Mouse (Mus musculus): ENCODE results near the gene Fbxo7. TPM values are rescaled to one million over a fixed set of nuclear protein-coding genes. Genes with fewer than 3 reads are reported as not detected.

Gene Fbxo7
- polyA plus RNA-seq, 1 experiment: 6.9 TPM

DNA sequence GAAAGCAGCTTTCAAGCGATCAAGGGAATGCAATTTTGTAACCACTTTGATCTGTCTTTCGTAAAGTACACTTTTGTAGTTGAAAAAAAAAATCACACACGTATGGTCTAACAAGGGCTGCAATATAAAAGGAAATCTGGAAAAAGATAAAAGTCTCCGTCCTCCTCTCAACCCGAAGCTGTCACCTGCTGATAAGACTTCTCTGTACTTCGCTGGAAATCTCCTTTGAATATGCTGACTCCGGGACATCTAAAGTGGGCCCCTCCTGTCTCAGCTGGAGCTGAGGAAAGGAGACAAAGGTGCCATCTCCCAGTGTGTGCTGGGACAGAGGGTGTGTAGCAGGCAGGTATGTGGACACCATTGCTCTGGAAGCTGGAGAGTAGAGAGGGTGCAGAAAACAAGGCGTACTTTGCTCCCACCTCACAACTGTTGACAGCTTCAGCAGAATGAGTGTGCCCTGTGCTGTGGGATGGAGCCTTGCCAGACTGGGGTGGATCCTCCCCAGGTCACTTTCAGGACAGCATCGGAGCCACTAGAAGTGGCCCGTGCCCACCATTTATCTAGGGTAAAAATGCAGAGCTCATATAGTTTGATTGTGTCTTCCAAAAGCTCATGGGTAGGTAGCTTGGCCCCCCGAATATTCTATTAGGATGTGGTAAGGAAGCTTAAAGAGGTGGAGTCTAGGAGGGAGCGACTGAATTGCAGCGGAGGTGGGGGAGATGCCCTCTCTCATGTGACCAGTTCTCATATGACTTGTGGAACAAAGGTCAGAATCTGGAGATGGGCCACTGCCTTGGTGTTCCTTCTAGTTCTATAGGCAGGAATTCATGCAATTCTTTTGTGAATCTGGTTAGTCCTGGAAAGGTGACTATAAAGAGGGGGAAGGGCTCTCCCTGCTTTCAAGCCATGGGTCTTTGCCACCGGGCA is 71.6 kb downstream of the Fbxo7 start:
- no peaks in the 10 kb centered on the region for H3K36me3 ChIP-seq (ENCODE audit: control insufficient read depth, insufficient read depth)
- TF ChIP-seq SRF (IDR thresholded peaks at IDR 0.05; ENCODE audit: control insufficient read depth, insufficient read length, low read depth): no peak
- no peak overlapping the region for H3ac ChIP-seq (ENCODE audit: control insufficient read depth, insufficient read length)
- H3K4me3 ChIP-seq: no peak overlapping the region
- no peaks in the 10 kb centered on the region for H3K79me2 ChIP-seq (ENCODE audit: control insufficient read depth, insufficient read depth)
- H3K27me3 ChIP-seq (ENCODE audit: control insufficient read depth, insufficient read depth, insufficient read length): no peaks in the 10 kb centered on the region
- H3K4me2 ChIP-seq (ENCODE audit: low read depth): no peak overlapping the region

DNA sequence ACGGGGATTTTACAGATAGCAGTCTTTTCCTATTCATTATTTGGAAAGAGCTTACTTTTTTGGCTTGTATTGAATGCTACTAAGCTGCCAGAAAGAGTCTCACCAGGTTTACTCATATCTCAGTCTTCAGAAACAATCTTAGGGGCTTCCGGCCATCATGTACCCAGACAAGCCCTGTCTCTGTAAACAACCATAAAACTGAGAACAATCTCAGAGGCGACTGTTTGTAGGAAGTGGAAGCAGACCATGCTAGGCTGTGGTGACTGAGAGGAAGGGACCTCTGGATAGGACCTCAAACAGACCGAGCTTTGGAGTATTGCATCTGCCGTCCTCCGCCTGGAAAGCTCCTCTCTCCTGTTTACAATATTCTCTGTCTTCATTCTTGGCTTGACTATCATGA is 76.6 kb downstream of the Fbxo7 start:
- no peaks in the 10 kb centered on the region for H3K27me3 ChIP-seq (ENCODE audit: control insufficient read depth, insufficient read depth, insufficient read length)
- H3K4me3 ChIP-seq: no peak overlapping the region
- no peak overlapping the region for H3K4me2 ChIP-seq (ENCODE audit: low read depth)
- H3K36me3 ChIP-seq (ENCODE audit: control insufficient read depth, insufficient read depth): no peaks in the 10 kb centered on the region
- H3K79me2 ChIP-seq (ENCODE audit: control insufficient read depth, insufficient read depth): no peaks in the 10 kb centered on the region
- TF ChIP-seq POLR2A (IDR thresholded peaks at IDR 0.05; ENCODE audit: insufficient read length, low read depth): no peak
- TF ChIP-seq MAX (IDR thresholded peaks at IDR 0.05; ENCODE audit: low read depth): no peak
- no peak for TF ChIP-seq POLR2AphosphoS2 (IDR thresholded peaks at IDR 0.05; ENCODE audit: insufficient read length, low read depth)
- TF ChIP-seq CEBPB (IDR thresholded peaks at IDR 0.05; ENCODE audit: insufficient read depth, poor library complexity, severe bottlenecking): no peak
- no peak for TF ChIP-seq TCF12 (IDR thresholded peaks at IDR 0.05; ENCODE audit: insufficient read depth, poor library complexity, severe bottlenecking)
- no peak for TF ChIP-seq MYOD1 (IDR thresholded peaks at IDR 0.05; ENCODE audit: control insufficient read depth in 1 of 3, insufficient read length in 2 of 3, low read depth in 2 of 3)
- no peak for TF ChIP-seq MYOG (IDR thresholded peaks at IDR 0.05; ENCODE audit: control insufficient read depth in 1 of 3, insufficient read depth in 1 of 3, insufficient read length in 2 of 3, low read depth in 2 of 3)
- TF ChIP-seq E2F4 (IDR thresholded peaks at IDR 0.05; ENCODE audit: insufficient read depth): no peak
- TF ChIP-seq USF1 (IDR thresholded peaks at IDR 0.05; ENCODE audit: low read depth): no peak
- no peak for TF ChIP-seq REST (IDR thresholded peaks at IDR 0.05; ENCODE audit: insufficient read depth, insufficient read length)
- TF ChIP-seq SRF (IDR thresholded peaks at IDR 0.05; ENCODE audit: control insufficient read depth, insufficient read length, low read depth): no peak
- no peak for TF ChIP-seq TCF3 (IDR thresholded peaks at IDR 0.05; ENCODE audit: insufficient read length, low read depth)
- H3ac ChIP-seq (ENCODE audit: control insufficient read depth, insufficient read length): no peak overlapping the region

DNA sequence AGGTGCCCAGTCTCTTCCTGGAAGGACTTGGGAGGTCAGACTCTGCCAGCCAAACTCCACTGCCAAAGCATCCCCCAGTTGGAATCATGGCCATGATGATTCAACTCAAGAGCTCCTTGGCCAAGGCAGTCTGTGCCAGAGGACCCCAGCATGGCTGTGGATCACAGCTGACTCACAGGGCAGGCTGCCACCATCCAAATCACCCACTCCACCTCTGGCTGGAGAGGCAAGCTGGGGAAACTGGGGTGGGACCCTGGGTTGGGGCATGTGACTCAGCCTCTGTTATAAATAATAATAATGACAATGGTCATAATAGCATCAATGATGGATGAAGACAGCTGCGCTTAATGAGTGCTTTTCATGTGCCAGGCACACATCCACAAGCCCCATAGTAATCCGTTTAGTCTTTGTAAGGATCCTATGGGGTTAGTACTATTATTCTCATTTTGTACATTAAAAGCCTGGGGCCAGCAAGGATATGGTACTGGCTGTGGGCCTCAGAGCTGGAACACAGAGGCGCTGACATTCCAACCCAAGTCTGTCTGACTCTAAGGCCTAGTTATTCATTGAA is 78.6 kb downstream of the Fbxo7 start:
- no peaks in the 10 kb centered on the region for H3K79me2 ChIP-seq (ENCODE audit: control insufficient read depth, insufficient read depth)
- H3K4me2 ChIP-seq (ENCODE audit: low read depth): peak overlapping the region; percentile 48
- TF ChIP-seq CEBPB (IDR thresholded peaks at IDR 0.05; ENCODE audit: insufficient read depth, poor library complexity, severe bottlenecking) (0 out of 2 replicates have a peak, but pooled peaks have one; percentile 9), TCF12 (IDR thresholded peaks at IDR 0.05; ENCODE audit: insufficient read depth, poor library complexity, severe bottlenecking) (peak; percentile 59), SRF (IDR thresholded peaks at IDR 0.05; ENCODE audit: control insufficient read depth, insufficient read length, low read depth) (no peak), E2F4 (IDR thresholded peaks at IDR 0.05; ENCODE audit: insufficient read depth) (no peak), POLR2AphosphoS2 (IDR thresholded peaks at IDR 0.05; ENCODE audit: insufficient read length, low read depth) (no peak), USF1 (IDR thresholded peaks at IDR 0.05; ENCODE audit: low read depth) (peak; percentile 86), POLR2A (IDR thresholded peaks at IDR 0.05; ENCODE audit: insufficient read length, low read depth) (no peak), TCF3 (IDR thresholded peaks at IDR 0.05; ENCODE audit: insufficient read length, low read depth) (peak; percentile 1), REST (IDR thresholded peaks at IDR 0.05; ENCODE audit: insufficient read depth, insufficient read length) (no peak), MAX (IDR thresholded peaks at IDR 0.05; ENCODE audit: low read depth) (no peak), MYOD1 (IDR thresholded peaks at IDR 0.05; ENCODE audit: control insufficient read depth in 1 of 3, insufficient read length in 2 of 3, low read depth in 2 of 3) (peak; percentile 58 to 79 (median 67)), MYOG (IDR thresholded peaks at IDR 0.05; ENCODE audit: control insufficient read depth in 1 of 3, insufficient read depth in 1 of 3, insufficient read length in 2 of 3, low read depth in 2 of 3) (peak in 2 of 3 experiments; percentile 10 to 70)
- no peak overlapping the region for H3K4me3 ChIP-seq
- no peak overlapping the region for H3ac ChIP-seq (ENCODE audit: control insufficient read depth, insufficient read length)
- no peaks in the 10 kb centered on the region for H3K27me3 ChIP-seq (ENCODE audit: control insufficient read depth, insufficient read depth, insufficient read length)
- H3K36me3 ChIP-seq (ENCODE audit: control insufficient read depth, insufficient read depth): no peaks in the 10 kb centered on the region

Other genes with a start within 250 kb of the Fbxo7 start
- 28.0 TPM for gene Pwp1, start 192.5 kb upstream of the Fbxo7 start, polyA plus RNA-seq (2012; fragmentation: generic; extraction: Trizol)
- 16.2 TPM for gene Prdm4, start 104.8 kb upstream of the Fbxo7 start, polyA plus RNA-seq (2012; fragmentation: generic; extraction: Trizol)
- gene Ascl4, start 94.3 kb upstream of the Fbxo7 start, polyA plus RNA-seq (2012; fragmentation: generic; extraction: Trizol): not detected
- gene Rtcb, start 64.1 kb upstream of the Fbxo7 start, polyA plus RNA-seq (2012; fragmentation: generic; extraction: Trizol): 131 TPM
- gene Bpifc, start 10.1 kb upstream of the Fbxo7 start, polyA plus RNA-seq (2012; fragmentation: generic; extraction: Trizol): not detected